Mouse (Mus musculus): ENCODE data around the gene Lman1l. TPM values are rescaled to one million over a fixed set of nuclear protein-coding genes. Genes with fewer than 3 reads are reported as not detected.

Lman1l gene
- polyA plus RNA-seq, 2 experiments: not detected

- peaks cover 25% of the 10 kb centered on the region for H3K36me3 ChIP-seq (ENCODE audit: control insufficient read depth, insufficient read depth, low read length)
- no peak overlapping the region for H3K4me2 ChIP-seq (replicated peaks; ENCODE audit: low read depth, low read length, severe bottlenecking)
- peak overlapping the region; percentile 81 for H3K27ac ChIP-seq (replicated peaks; ENCODE audit: low read depth, low read length)
- 55% methylated on average over 8 of the region's 8 CpGs for WGBS
- H3K4me3 ChIP-seq (replicated peaks; ENCODE audit: low read length): no peak overlapping the region
- H3K27me3 ChIP-seq (ENCODE audit: control insufficient read depth, insufficient read depth, low read length): no peaks in the 10 kb centered on the region
- no peak for TF ChIP-seq POLR2A (IDR thresholded peaks at IDR 0.05; ENCODE audit: borderline replicate concordance, extremely low read depth, insufficient read depth, insufficient read length)
- H3K9me3 ChIP-seq (ENCODE audit: control insufficient read depth, low read length): no peaks in the 10 kb centered on the region
- no peak for DNase-seq (ENCODE audit: low spot score)
- H3K4me1 ChIP-seq (ENCODE audit: control insufficient read depth, insufficient read depth, low read length): peaks cover 20% of the 10 kb centered on the region
- no peak for ATAC-seq (ENCODE audit: low FRiP score, low read depth)
- H3K9ac ChIP-seq (ENCODE audit: low read depth, low read length, severe bottlenecking): no peak overlapping the region
These were observed 53.7 kb downstream of the Lman1l start for GRCm38 (mm10) chr9:57566846-57567245.

GRCm38 (mm10) chr9:57565741-57566221 lies 54.8 kb downstream of the Lman1l start:
- H3K4me2 ChIP-seq (replicated peaks; ENCODE audit: low read depth, low read length, severe bottlenecking): peak overlapping the region; percentile 18
- H3K9ac ChIP-seq (ENCODE audit: low read depth, low read length, severe bottlenecking): peak overlapping the region; percentile 3; the same call in 1 of the 2 replicates
- H3K4me3 ChIP-seq (replicated peaks; ENCODE audit: low read length): no peak overlapping the region
- peak; percentile 70 for DNase-seq (ENCODE audit: low spot score)
- no peak for TF ChIP-seq POLR2A (IDR thresholded peaks at IDR 0.05; ENCODE audit: borderline replicate concordance, extremely low read depth, insufficient read depth, insufficient read length)
- WGBS: 34% methylated on average over 10 of the region's 10 CpGs
- no peaks in the 10 kb centered on the region for H3K9me3 ChIP-seq (ENCODE audit: control insufficient read depth, low read length)
- H3K27ac ChIP-seq (replicated peaks; ENCODE audit: low read depth, low read length): peak overlapping the region; percentile 81
- ATAC-seq (ENCODE audit: low FRiP score, low read depth): peak; percentile 48
- no peaks in the 10 kb centered on the region for H3K27me3 ChIP-seq (ENCODE audit: control insufficient read depth, insufficient read depth, low read length)
- peaks cover 25% of the 10 kb centered on the region for H3K36me3 ChIP-seq (ENCODE audit: control insufficient read depth, insufficient read depth, low read length)
- H3K4me1 ChIP-seq (ENCODE audit: control insufficient read depth, insufficient read depth, low read length): peaks cover 27% of the 10 kb centered on the region

GRCm38 (mm10) chr9:57564609-57565008 lies 56.0 kb downstream of the Lman1l start:
- ATAC-seq (ENCODE audit: low FRiP score, low read depth): no peak

GRCm38 (mm10) chr9:57562896-57563372 lies 57.6 kb downstream of the Lman1l start:
- H3K4me3 ChIP-seq (replicated peaks; ENCODE audit: low read length): no peak overlapping the region
- no peaks in the 10 kb centered on the region for H3K9me3 ChIP-seq (ENCODE audit: control insufficient read depth, low read length)
- TF ChIP-seq POLR2A (IDR thresholded peaks at IDR 0.05; ENCODE audit: borderline replicate concordance, extremely low read depth, insufficient read depth, insufficient read length): no peak
- 77% methylated on average over 4 of the region's 4 CpGs for whole genome bisulfite sequencing
- H3K4me1 ChIP-seq (ENCODE audit: control insufficient read depth, insufficient read depth, low read length): peaks cover 27% of the 10 kb centered on the region
- DNase-seq (ENCODE audit: low spot score) (peak; percentile 24), ATAC-seq (ENCODE audit: low FRiP score, low read depth) (no peak)
- H3K27me3 ChIP-seq (ENCODE audit: control insufficient read depth, insufficient read depth, low read length): no peaks in the 10 kb centered on the region
- H3K36me3 ChIP-seq (ENCODE audit: control insufficient read depth, insufficient read depth, low read length): peaks cover 3% of the 10 kb centered on the region
- no peak overlapping the region for H3K9ac ChIP-seq (ENCODE audit: low read depth, low read length, severe bottlenecking)
- H3K27ac ChIP-seq (replicated peaks; ENCODE audit: low read depth, low read length): 0 out of 2 replicates have a peak overlapping the region, but pooled peaks have one; percentile 4
- H3K4me2 ChIP-seq (replicated peaks; ENCODE audit: low read depth, low read length, severe bottlenecking): peak overlapping the region; percentile 11; the same call in 1 of the 2 replicates

More at GRCm38 (mm10) chr9:57564609-57565008, 56.0 kb downstream of the Lman1l start:
- no peak overlapping the region for H3K27ac ChIP-seq (replicated peaks; ENCODE audit: low read depth, low read length)
- H3K36me3 ChIP-seq (ENCODE audit: control insufficient read depth, insufficient read depth, low read length): peaks cover 20% of the 10 kb centered on the region
- H3K4me1 ChIP-seq (ENCODE audit: control insufficient read depth, insufficient read depth, low read length): peaks cover 27% of the 10 kb centered on the region
- H3K27me3 ChIP-seq (ENCODE audit: control insufficient read depth, insufficient read depth, low read length): no peaks in the 10 kb centered on the region
- no peak for TF ChIP-seq POLR2A (IDR thresholded peaks at IDR 0.05; ENCODE audit: borderline replicate concordance, extremely low read depth, insufficient read depth, insufficient read length)
- H3K4me3 ChIP-seq (replicated peaks; ENCODE audit: low read length): no peak overlapping the region
- H3K9ac ChIP-seq (ENCODE audit: low read depth, low read length, severe bottlenecking): no peak overlapping the region
- WGBS: 87% methylated on average over 6 of the region's 6 CpGs
- no peaks in the 10 kb centered on the region for H3K9me3 ChIP-seq (ENCODE audit: control insufficient read depth, low read length)
- DNase-seq (ENCODE audit: low spot score): no peak
- H3K4me2 ChIP-seq (replicated peaks; ENCODE audit: low read depth, low read length, severe bottlenecking): no peak overlapping the region

GRCm38 (mm10) chr9:57561711-57562099 lies 58.9 kb downstream of the Lman1l start:
- no peak for ATAC-seq (ENCODE audit: low FRiP score, low read depth)
- H3K4me3 ChIP-seq (replicated peaks; ENCODE audit: low read length): peak overlapping the region; percentile 69
- WGBS: 75% methylated on average over 13 of the region's 13 CpGs
- peaks cover 24% of the 10 kb centered on the region for H3K4me1 ChIP-seq (ENCODE audit: control insufficient read depth, insufficient read depth, low read length)
- H3K36me3 ChIP-seq (ENCODE audit: control insufficient read depth, insufficient read depth, low read length): no peaks in the 10 kb centered on the region
- peak overlapping the region; percentile 87 for H3K4me2 ChIP-seq (replicated peaks; ENCODE audit: low read depth, low read length, severe bottlenecking)
- H3K27me3 ChIP-seq (ENCODE audit: control insufficient read depth, insufficient read depth, low read length): no peaks in the 10 kb centered on the region
- H3K27ac ChIP-seq (replicated peaks; ENCODE audit: low read depth, low read length): 0 out of 2 replicates have a peak overlapping the region, but pooled peaks have one; percentile 13
- no peak for TF ChIP-seq POLR2A (IDR thresholded peaks at IDR 0.05; ENCODE audit: borderline replicate concordance, extremely low read depth, insufficient read depth, insufficient read length)
- DNase-seq (ENCODE audit: low spot score): no peak
- H3K9ac ChIP-seq (ENCODE audit: low read depth, low read length, severe bottlenecking): peak overlapping the region; percentile 66; the same call in 1 of the 2 replicates
- no peaks in the 10 kb centered on the region for H3K9me3 ChIP-seq (ENCODE audit: control insufficient read depth, low read length)
